Mouse (Mus musculus) lung, postnatal 0 days (tissue): Measurements from ENCODE around the gene Mob2.

Experiments used
- CTCF ChIP-seq: IDR thresholded peaks from 2 replicates; pipeline ENCODE4 v1.5.1; 2016; ENCODE audit warnings: antibody characterized with exemption, mild to moderate bottlenecking
- EP300 ChIP-seq: IDR thresholded peaks from 2 replicates; pipeline ENCODE4 v1.6.1; 2016; ENCODE audit warnings: antibody characterized with exemption, mild to moderate bottlenecking, control low read depth

DNA sequence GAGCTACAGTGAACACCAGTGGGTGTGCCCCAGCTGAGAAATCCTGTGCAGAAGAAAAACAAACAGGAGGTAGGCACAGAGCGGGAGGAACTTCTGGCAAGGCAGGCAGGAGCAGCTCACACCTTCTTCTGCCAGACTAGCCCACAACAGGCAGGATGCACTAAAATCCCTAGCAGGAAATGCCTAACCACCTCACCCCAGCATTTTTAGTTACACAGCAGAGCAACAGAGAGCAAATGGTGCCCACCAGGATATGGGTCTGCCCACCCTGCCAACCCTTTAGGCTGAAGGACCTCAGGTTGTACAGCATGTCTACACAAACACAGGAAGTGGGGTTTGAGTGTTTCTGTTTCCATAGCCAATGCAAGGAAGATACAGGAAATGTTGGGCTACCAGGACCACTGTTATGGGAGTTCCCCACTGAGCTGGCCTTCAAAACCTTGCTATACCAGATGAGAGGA, 4.2 kb downstream of the Mob2 start:
- TF ChIP-seq CTCF (no peak), EP300 (peak; percentile 27; the same call in 1 of the 2 replicates)
